ENCODE assay signal across 12 mouse cellular contexts in genomic region chr4:150664726-150665125, GRCm38 (mm10). TPM values are rescaled to one million over a fixed set of nuclear protein-coding genes. Genes with fewer than 3 reads are reported as not detected.
DNase-seq lines count a peak whose midpoint lies in the region; ATAC-seq and TF ChIP-seq lines count a peak whose summit lies in the region.
"Had no signal": no experiment of that assay in that cellular context is flagged by ENCODE, and none has a peak within 500 bp of the region (broad histone marks: within the 10 kb centered on the region; RNA-seq: fewer than 3 reads in every experiment).

No protein-coding gene starts in this region.

- DNase-seq in hindbrain, postnatal 0 days (ENCODE audit: low spot score): peak; percentile 24
- peak; percentile 38 for DNase-seq in 3T3-L1 (ENCODE audit: low read depth, low spot score)
- no peak for DNase-seq in G1E (ENCODE audit: low spot score)
- no peak for DNase-seq in liver, embryonic 13.5 days
- no peak for DNase-seq in cerebellum, postnatal 4 days (ENCODE audit: low spot score in 2 of 2)
- DNase-seq in urinary bladder, postnatal 10 days (ENCODE audit: low spot score): no peak
- DNase-seq in urinary bladder, adult 2 months (ENCODE audit: low spot score): no peak
- DNase-seq: cerebellum, postnatal 10 days; right cerebral cortex, adult 18-20 months had no signal

- TF ChIP-seq CTCF in hindbrain, postnatal 0 days (IDR thresholded peaks at IDR 0.05; ENCODE audit: low read depth): peak; percentile 57
- 0 out of 2 replicates have a peak, but pooled peaks have one; percentile 9 for TF ChIP-seq CTCF in G1E (IDR thresholded peaks at IDR 0.05; ENCODE audit: low read depth, low read length)

- 90% methylated on average over 7 of the region's 7 CpGs for WGBS in hindbrain, postnatal 0 days
- 83% methylated on average over 7 of the region's 7 CpGs for WGBS in hindbrain, embryonic 16.5 days
- WGBS in liver, embryonic 13.5 days (ENCODE audit: insufficient replicate concordance): 51% methylated on average over 7 of the region's 7 CpGs

- H3K4me1 ChIP-seq in hindbrain, postnatal 0 days (ENCODE audit: insufficient read depth, low read length): 0 out of 2 replicates have a peak, but pooled peaks cover 4% of the 10 kb centered on the region
- peaks cover 6% of the 10 kb centered on the region; the same call in 1 of the 2 replicates for H3K4me1 ChIP-seq in hindbrain, embryonic 16.5 days (ENCODE audit: control insufficient read depth, insufficient read depth, low read depth, low read length)
- H3K4me1 ChIP-seq in G1E (ENCODE audit: insufficient read depth, low read depth, low read length): peaks cover 38% of the 10 kb centered on the region
- peaks cover 15% of the 10 kb centered on the region for H3K4me1 ChIP-seq in liver, embryonic 13.5 days (replicated peaks)

- H3K9ac ChIP-seq in hindbrain, postnatal 0 days (replicated peaks; ENCODE audit: low read length): no peak overlapping the region
- H3K9ac ChIP-seq in hindbrain, embryonic 16.5 days (ENCODE audit: low read depth, low read length): no peak overlapping the region
- H3K9ac ChIP-seq in liver, embryonic 13.5 days: no peak overlapping the region
- H3K9ac ChIP-seq: heart, embryonic 15.5 days had no signal

- no peaks in the 10 kb centered on the region for H3K36me3 ChIP-seq in hindbrain, postnatal 0 days (ENCODE audit: insufficient read depth, low read length)
- no peaks in the 10 kb centered on the region for H3K36me3 ChIP-seq in hindbrain, embryonic 16.5 days (ENCODE audit: control insufficient read depth, insufficient read depth, low read length)
- H3K36me3 ChIP-seq in G1E (replicated peaks): no peaks in the 10 kb centered on the region
- H3K36me3 ChIP-seq in liver, embryonic 13.5 days: no peaks in the 10 kb centered on the region
- H3K36me3 ChIP-seq: heart, embryonic 15.5 days had no signal

- no peak overlapping the region for H3K4me2 ChIP-seq in hindbrain, postnatal 0 days (ENCODE audit: low read depth, low read length)
- H3K4me2 ChIP-seq in hindbrain, embryonic 16.5 days (ENCODE audit: low read length): no peak overlapping the region
- no peak overlapping the region for H3K4me2 ChIP-seq in liver, embryonic 13.5 days
- H3K4me2 ChIP-seq: heart, embryonic 15.5 days had no signal

- H3K9me3 ChIP-seq in hindbrain, postnatal 0 days (ENCODE audit: low read length): no peaks in the 10 kb centered on the region
- H3K9me3 ChIP-seq in hindbrain, embryonic 16.5 days (ENCODE audit: control insufficient read depth, low read length): no peaks in the 10 kb centered on the region
- 0 out of 2 replicates have a peak, but pooled peaks cover 3% of the 10 kb centered on the region for H3K9me3 ChIP-seq in G1E (replicated peaks)
- H3K9me3 ChIP-seq in liver, embryonic 13.5 days (replicated peaks): no peaks in the 10 kb centered on the region
- H3K9me3 ChIP-seq: heart, embryonic 15.5 days had no signal

- no peak overlapping the region for H3K27ac ChIP-seq in hindbrain, postnatal 0 days
- H3K27ac ChIP-seq in hindbrain, embryonic 16.5 days (ENCODE audit: low read depth, low read length): no peak overlapping the region
- H3K27ac ChIP-seq in liver, embryonic 13.5 days: no peak overlapping the region
- H3K27ac ChIP-seq: heart, embryonic 15.5 days had no signal

- H3K4me3 ChIP-seq in hindbrain, postnatal 0 days (ENCODE audit: low read length): no peak overlapping the region
- H3K4me3 ChIP-seq in hindbrain, embryonic 16.5 days (ENCODE audit: low read length): no peak overlapping the region
- H3K4me3 ChIP-seq in G1E (ENCODE audit: low read depth, low read length): no peak overlapping the region
- H3K4me3 ChIP-seq in liver, embryonic 13.5 days (replicated peaks): no peak overlapping the region
- H3K4me3 ChIP-seq: heart, embryonic 15.5 days had no signal

- H3K27me3 ChIP-seq in hindbrain, postnatal 0 days (ENCODE audit: insufficient read depth, low read length): no peaks in the 10 kb centered on the region
- H3K27me3 ChIP-seq in hindbrain, embryonic 16.5 days (replicated peaks; ENCODE audit: control insufficient read depth, insufficient read depth, low read length): no peaks in the 10 kb centered on the region
- peaks cover 10% of the 10 kb centered on the region for H3K27me3 ChIP-seq in G1E (ENCODE audit: insufficient read depth, low read length)
- H3K27me3 ChIP-seq in liver, embryonic 13.5 days: peaks cover 22% of the 10 kb centered on the region

- no peak for ATAC-seq in hindbrain, postnatal 0 days
- ATAC-seq in hindbrain, embryonic 16.5 days: no peak
- ATAC-seq in G1E (ENCODE audit: extremely low read depth, insufficient number of reproducible peaks, low FRiP score, poor library complexity, severe bottlenecking): no peak
- peak; percentile 14; the same call in 1 of the 2 replicates for ATAC-seq in liver, embryonic 13.5 days (ENCODE audit: low read depth)

RNA-seq across cellular contexts. Expression of gene Slc45a1, which starts 12.8 kb away (rescaled TPM):
- 49.6 and 51.3 TPM in 2 replicates for total RNA-seq in hindbrain, postnatal 0 days (2014; rRNA removed)
- polyA plus RNA-seq in hindbrain, postnatal 0 days (2015; fragmentation: Nextera tagmentation; extraction: Ambion mirVana): 41.7 and 47.5 TPM in 2 replicates
- 44.7 and 46.7 TPM in 2 replicates for polyA plus RNA-seq in hindbrain, embryonic 16.5 days (2015; fragmentation: Nextera tagmentation; extraction: Ambion mirVana)
- not detected in 2 replicates for total RNA-seq in G1E (2014; fragmentation: Nextera tagmentation)
- 0.22 TPM in 1 of 2 replicates, not detected in the other for total RNA-seq in G1E (2017)
- polyA plus RNA-seq in G1E (2012): not detected in 2 replicates
- not detected in 2 replicates for polyA plus RNA-seq in liver, embryonic 13.5 days (2015; fragmentation: Nextera tagmentation; extraction: Ambion mirVana)
- 0.04 and 0.06 TPM in 2 replicates for polyA plus RNA-seq in urinary bladder, adult 2 months (2012; rRNA removed)
- polyA plus RNA-seq: heart, embryonic 15.5 days; kidney, embryonic 14.5 days had no signal

Comparison
In these comparisons a context has a peak if more than half of its experiments do, and no peak if none do; other contexts are left out.
1. DNase-seq: peak in hindbrain, postnatal 0 days (single experiment) and 3T3-L1 (single experiment); none in G1E (single experiment), liver, embryonic 13.5 days (single experiment), cerebellum, postnatal 4 days (0 of 2), urinary bladder, postnatal 10 days (single experiment) and urinary bladder, adult 2 months (single experiment).
2. RNA of gene Slc45a1, which starts 12.8 kb away (polyA plus RNA-seq): 41.7 to 47.5 TPM in hindbrain, postnatal 0 days and 44.7 to 46.7 TPM in hindbrain, embryonic 16.5 days; 0.04 to 0.06 TPM in urinary bladder, adult 2 months, not detected in liver, embryonic 13.5 days and not detected in G1E; every median in the first group is over 10 times any median in the second.